Mouse (Mus musculus): Measurements from ENCODE around the gene Zfp618. TPM values are rescaled to one million over a fixed set of nuclear protein-coding genes. Genes with fewer than 3 reads are reported as not detected.

Gene Zfp618
- total RNA-seq, 4 experiments from 2014 or later, result 3.9 to 11.0 (median 6.3) TPM

GRCm38 (mm10) chr4:63158961-63159592 lies 193.7 kb downstream of the Zfp618 start:
- peak; percentile 80 for DNase-seq

- DNase-seq, result no peak
Observed at GRCm38 (mm10) chr4:63165636-63166035, 200.3 kb downstream of the Zfp618 start.

DNA sequence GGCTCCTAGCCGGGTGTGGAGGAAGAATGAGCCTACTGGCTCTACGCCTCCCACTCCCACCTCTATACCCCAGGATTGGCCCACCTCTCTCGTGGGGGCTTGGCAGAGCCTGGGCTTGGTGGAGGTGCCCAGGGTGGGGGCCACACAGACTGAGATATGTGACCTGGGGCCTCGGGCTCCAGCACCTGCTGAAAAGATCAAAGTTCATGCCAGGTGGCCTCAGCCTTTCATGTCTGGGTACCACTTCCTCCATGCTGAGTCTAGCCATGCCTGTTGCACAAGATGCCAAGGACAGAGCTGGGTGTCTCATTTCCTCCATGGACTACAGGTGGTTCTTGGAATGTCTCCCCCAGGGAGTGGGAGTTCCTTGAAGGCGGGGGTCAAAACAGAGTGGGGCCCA lies 200.9 kb downstream of the Zfp618 start:
- DNase-seq, result no peak

GRCm38 (mm10) chr4:63170061-63170460 lies 204.7 kb downstream of the Zfp618 start:
- no peak for DNase-seq

GRCm38 (mm10) chr4:63171122-63171521 lies 205.7 kb downstream of the Zfp618 start:
- no peak for DNase-seq

DNA sequence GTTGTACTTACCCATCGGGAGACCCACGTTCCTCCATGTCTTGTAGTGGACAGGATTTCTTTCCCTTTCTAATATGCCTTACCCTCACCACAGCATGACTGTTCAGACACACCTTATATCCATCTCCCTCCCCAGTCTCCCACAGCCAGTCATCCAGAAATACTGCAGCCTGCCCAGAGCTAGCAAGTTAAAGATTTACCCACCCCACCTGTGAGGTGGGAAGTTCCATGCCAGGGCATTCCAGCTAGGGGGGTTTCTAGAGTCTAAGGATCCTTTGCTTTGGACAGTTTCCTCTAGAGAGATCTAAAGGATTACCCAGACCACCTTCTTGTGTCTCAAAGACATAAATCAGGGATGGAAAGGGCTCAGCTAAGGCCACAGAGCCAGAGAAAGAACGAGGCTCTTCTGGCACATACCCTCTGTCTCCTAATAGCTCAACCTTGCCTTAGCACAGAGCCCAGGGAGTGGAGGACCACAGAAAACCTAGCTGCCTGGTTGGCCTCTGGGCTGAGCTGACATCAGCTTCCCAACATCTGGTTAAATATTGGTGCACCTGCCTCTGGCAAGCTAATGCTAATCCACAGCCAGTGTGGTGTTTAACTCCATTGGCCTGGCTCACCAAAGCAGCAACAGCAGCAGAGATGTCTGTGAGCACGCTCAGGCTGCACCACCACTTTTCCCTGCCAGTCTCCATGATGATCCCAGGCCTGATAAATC lies 206.8 kb downstream of the Zfp618 start, which contains the start of gene Kif12:
Gene Kif12, minus strand, starts transcription at position 163 of the 717 bp plus-strand sequence.
- no peak for DNase-seq

DNA sequence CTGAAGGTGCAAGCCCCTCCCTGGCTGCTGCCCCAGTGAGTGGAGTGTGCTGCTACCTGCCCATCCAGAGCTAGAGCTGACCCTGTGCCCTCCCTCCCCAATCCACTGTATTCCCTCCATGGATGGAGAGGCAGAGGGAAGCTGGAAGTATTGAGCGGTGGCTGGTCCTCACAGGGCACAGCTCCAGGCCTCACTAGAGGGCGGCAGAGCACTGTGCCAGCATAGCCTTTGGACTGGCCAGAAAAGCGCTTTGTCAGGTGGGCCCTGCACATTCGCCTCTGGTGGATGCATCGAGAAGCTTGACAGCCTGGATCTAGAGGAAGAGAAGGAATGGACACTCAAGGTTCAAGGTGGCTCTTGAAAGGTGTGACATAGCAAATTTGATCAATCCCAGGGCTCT lies 216.2 kb downstream of the Zfp618 start:
- no peak for DNase-seq

DNA sequence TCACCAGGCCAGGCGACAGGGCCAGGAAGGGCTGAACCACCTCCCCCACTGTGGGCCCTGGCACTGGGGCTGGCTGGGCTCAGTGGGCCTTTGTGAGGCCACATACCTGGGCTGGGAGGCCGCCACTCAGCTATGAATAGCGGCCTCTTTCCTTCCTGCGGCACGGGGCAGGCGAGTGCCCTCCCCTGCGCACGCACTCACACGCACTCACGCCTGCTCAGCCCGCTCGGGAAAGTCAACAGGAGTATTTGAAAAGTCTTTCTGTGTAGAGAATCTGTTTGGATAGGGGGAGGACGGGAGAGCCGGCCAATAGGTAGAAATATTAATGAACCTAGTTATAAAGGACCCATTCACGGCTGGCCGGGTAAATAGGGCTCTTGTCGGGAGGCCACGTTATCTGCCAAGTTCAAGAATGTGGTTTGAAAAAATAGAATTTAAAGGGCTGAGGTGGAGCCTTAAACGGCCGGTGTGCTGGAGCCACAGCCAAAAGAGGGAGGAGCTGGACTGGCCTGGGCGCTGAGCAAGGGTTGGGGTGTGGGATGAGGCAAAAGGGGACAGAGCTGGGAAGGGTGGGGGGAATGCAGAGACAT lies 221.0 kb downstream of the Zfp618 start:
- no peak for DNase-seq

Other genes starting within 250 kb of the Zfp618 start
- gene Ambp, start 189.2 kb downstream of the Zfp618 start, total RNA-seq (2022), result under 1 TPM in 3 of 4 experiments, not detected in 1; 0.28 to 0.83 (median 0.38) TPM
- gene Kif12, start 206.6 kb downstream of the Zfp618 start, total RNA-seq (2022), result not detected
- 10 to 100 TPM in 3 of 4 experiments, 1 to 10 TPM in 1; 9.8 to 32.3 (median 22.5) TPM for gene Col27a1, start 248.4 kb downstream of the Zfp618 start, total RNA-seq (2022)